Mouse (Mus musculus): ENCODE data around the gene Mbip.

DNA sequence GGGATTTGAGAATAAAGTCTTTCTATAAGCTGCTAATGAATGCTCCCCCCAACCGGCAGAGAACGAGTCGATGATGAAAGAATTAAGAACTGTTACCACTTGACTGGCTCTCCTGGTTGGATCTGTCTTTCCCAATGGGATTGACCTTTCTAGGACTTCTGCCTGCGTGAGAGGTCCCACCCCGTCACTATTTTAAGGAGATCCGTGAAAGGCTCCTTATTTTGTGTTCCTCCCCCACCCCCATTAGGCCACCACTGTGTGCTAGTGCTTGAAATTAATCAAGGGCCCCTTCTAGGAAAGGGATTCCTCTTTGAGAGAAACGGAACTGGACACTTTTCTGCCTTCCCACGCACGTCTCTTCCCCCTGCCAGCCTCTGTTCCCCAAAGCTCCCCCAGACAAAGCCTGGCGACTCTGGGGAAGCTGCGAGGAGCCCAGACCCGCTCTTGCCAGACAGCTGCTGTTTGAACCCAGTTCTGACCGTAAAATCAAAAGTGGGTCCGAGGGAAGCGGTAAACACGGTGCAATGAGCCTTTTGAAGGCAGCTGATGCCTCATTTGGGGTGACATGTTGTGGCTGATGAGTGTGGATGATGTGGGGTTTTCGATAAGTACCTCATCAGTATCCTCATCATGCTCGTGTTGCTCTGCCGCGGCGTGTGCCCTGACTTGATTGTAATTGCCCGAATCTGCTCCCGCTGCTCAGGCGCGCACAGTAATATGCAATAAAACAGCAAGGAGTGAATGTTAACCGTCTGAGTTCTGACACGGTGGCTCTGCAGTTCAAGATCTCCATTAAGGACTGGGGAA, 44.0 kb downstream of the Mbip start:
- TF ChIP-seq POLR2A (IDR thresholded peaks at IDR 0.05; ENCODE audit: insufficient read depth, low read depth, low read length): no peak
- TF ChIP-seq CTCF (IDR thresholded peaks at IDR 0.05; ENCODE audit: insufficient read depth, low read depth, low read length): no peak

Data from olfactory bulb, adult 2 months (tissue).